Mouse (Mus musculus) testis, adult 2 months (tissue): Measurements from ENCODE around the gene Myoz1. TPM values are rescaled to one million over a fixed set of nuclear protein-coding genes. Genes with fewer than 3 reads are reported as not detected.

Experiments
- H3K27ac ChIP-seq: fragments of 200-500 bp; 2 replicates; pipeline ENCODE4 v1.5.1; 2012; ENCODE audit warnings: low read depth, low read length; ENCODE audit not compliant: control insufficient read depth, insufficient read depth
- H3K27me3 ChIP-seq: fragments of 200-500 bp; 2 replicates; pipeline ENCODE4 v1.6.1; 2012; ENCODE audit warnings: mild to moderate bottlenecking, low read length, moderate library complexity; ENCODE audit not compliant: control insufficient read depth, insufficient read depth
- H3K36me3 ChIP-seq: fragments of 200-500 bp; 2 replicates; pipeline ENCODE4 v1.6.1; 2012; ENCODE audit warnings: mild to moderate bottlenecking, low read length; ENCODE audit not compliant: control insufficient read depth, insufficient read depth
- H3K4me1 ChIP-seq: fragments of 200-500 bp; 2 replicates; pipeline ENCODE4 v1.6.1; 2012; ENCODE audit warnings: low read length; ENCODE audit not compliant: control insufficient read depth, insufficient read depth
- H3K4me3 ChIP-seq: fragments of 200-500 bp; 2 replicates; pipeline ENCODE4 v1.5.1; 2012; ENCODE audit warnings: low read depth, mild to moderate bottlenecking, low read length, moderate library complexity, mixed read lengths; ENCODE audit not compliant: control insufficient read depth
- CTCF ChIP-seq: fragments of 200-500 bp; IDR thresholded peaks from 2 replicates; pipeline ENCODE4 v1.5.1; 2012; ENCODE audit warnings: low read depth, mild to moderate bottlenecking, inconsistent platforms, low read length, moderate library complexity; ENCODE audit not compliant: control insufficient read depth, insufficient read depth, insufficient replicate concordance
- POLR2A ChIP-seq: fragments of 200-500 bp; IDR thresholded peaks from 2 replicates; pipeline ENCODE4 v1.6.1; 2012; ENCODE audit warnings: low read depth, mild to moderate bottlenecking, inconsistent platforms, low read length, moderate library complexity; ENCODE audit not compliant: control insufficient read depth
- polyA plus RNA-seq: library from polyadenylated mRNA; depleted of rRNA; stranded (reverse); fragments of >200 nt; gene quantifications from 2 replicates; pipeline ENCODE4 v1.2.3, GENCODE M21; 2012

Myoz1 gene
- polyA plus RNA-seq, 1 experiment: 0.47 TPM

- peaks cover 2% of the 10 kb centered on the region for H3K4me1 ChIP-seq
- no peaks in the 10 kb centered on the region for H3K36me3 ChIP-seq
- H3K27ac ChIP-seq: no peak overlapping the region
- H3K27me3 ChIP-seq: no peaks in the 10 kb centered on the region
- no peak overlapping the region for H3K4me3 ChIP-seq
- TF ChIP-seq CTCF: no peak
- no peak for TF ChIP-seq POLR2A
These were observed 20.8 kb downstream of the Myoz1 start for GRCm38 (mm10) chr14:20635546-20635945.

DNA sequence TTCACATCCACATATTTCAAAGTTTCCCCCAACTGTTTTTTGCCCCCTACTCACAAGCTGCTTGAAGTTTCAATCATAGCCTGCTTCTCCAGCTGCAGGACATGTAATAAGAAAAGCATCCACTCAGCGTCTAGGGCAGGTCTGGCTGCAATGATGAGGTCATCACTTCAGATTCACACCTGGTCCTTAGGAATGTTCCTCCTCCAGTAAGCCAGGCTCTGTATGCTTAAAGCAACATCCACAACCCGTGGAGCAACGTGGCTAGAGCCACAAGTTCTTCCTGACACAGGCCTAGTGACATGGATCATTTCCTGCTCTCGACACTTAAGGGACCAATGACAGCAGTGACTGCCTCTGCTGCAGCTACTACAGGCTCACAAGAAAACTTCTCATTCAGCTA is 25.1 kb downstream of the Myoz1 start:
- no peak for TF ChIP-seq CTCF
- no peak for TF ChIP-seq POLR2A
- Histone ChIP-seq H3K27me3 (no peaks in the 10 kb centered on the region), H3K4me3 (no peak overlapping the region), H3K36me3 (no peaks in the 10 kb centered on the region), H3K4me1 (no peaks in the 10 kb centered on the region; the same call in 1 of the 2 replicates), H3K27ac (no peak overlapping the region)

- Histone ChIP-seq H3K36me3 (no peaks in the 10 kb centered on the region), H3K4me1 (no peaks in the 10 kb centered on the region), H3K27me3 (no peaks in the 10 kb centered on the region), H3K4me3 (no peak overlapping the region), H3K27ac (no peak overlapping the region)
- TF ChIP-seq CTCF: no peak
- TF ChIP-seq POLR2A: no peak
These were observed 29.4 kb downstream of the Myoz1 start for GRCm38 (mm10) chr14:20626971-20627370.

- TF ChIP-seq CTCF: no peak
- no peak for TF ChIP-seq POLR2A
These were observed 29.9 kb downstream of the Myoz1 start for GRCm38 (mm10) chr14:20626447-20626846.

DNA sequence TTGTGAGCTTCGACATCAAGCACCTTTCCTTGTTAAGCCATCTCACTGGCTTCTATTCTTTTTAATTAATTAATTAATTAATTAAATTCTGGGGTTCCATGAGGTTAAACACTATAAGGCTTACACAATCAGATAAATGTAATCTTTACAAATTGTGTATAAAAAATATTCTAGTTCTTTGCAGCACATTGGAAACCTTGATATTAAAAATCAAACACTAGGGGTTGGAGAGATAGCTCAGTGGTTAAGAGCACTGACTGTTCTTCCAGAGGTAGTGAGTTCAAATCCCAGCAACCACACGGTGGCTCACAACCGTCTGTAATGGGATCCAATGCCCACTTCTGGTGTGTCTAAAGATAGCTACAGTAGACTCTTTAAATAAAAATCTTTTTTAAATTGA is 33.4 kb downstream of the Myoz1 start:
- no peak for TF ChIP-seq POLR2A
- TF ChIP-seq CTCF: no peak
- Histone ChIP-seq H3K4me3 (no peak overlapping the region), H3K36me3 (no peaks in the 10 kb centered on the region; the same call in 1 of the 2 replicates), H3K27ac (no peak overlapping the region), H3K4me1 (no peaks in the 10 kb centered on the region), H3K27me3 (no peaks in the 10 kb centered on the region)

More at GRCm38 (mm10) chr14:20626447-20626846, 29.9 kb downstream of the Myoz1 start:
- Histone ChIP-seq H3K27me3 (no peaks in the 10 kb centered on the region), H3K27ac (no peak overlapping the region), H3K4me3 (no peak overlapping the region), H3K4me1 (no peaks in the 10 kb centered on the region), H3K36me3 (no peaks in the 10 kb centered on the region)

GRCm38 (mm10) chr14:20622412-20622811 is 33.9 kb downstream of the Myoz1 start:
- no peaks in the 10 kb centered on the region for H3K4me1 ChIP-seq
- H3K36me3 ChIP-seq: no peaks in the 10 kb centered on the region; the same call in 1 of the 2 replicates
- H3K27me3 ChIP-seq: no peaks in the 10 kb centered on the region
- no peak for TF ChIP-seq CTCF
- no peak for TF ChIP-seq POLR2A
- H3K27ac ChIP-seq: no peak overlapping the region
- H3K4me3 ChIP-seq: no peak overlapping the region

DNA sequence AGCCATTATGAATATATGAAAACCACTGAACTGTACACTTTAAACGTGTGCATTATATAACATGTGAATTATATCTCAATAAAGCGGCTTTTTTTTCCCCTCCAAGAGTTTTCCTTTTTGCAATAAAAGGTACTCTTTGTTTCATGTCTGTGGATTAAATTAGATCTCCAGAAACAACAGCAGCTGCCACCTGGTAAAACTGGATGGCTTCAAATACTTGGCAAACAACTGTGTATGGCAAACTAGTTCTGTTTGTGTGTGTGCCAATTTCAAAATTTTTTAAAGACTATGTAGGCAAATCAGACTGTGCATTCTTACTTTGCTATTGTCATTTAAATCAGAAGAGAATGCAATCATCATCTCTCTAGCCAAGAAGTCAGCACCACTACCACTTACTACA is 34.4 kb downstream of the Myoz1 start:
- Histone ChIP-seq H3K27me3 (no peaks in the 10 kb centered on the region), H3K4me1 (no peaks in the 10 kb centered on the region), H3K4me3 (no peak overlapping the region), H3K27ac (no peak overlapping the region), H3K36me3 (no peaks in the 10 kb centered on the region; the same call in 1 of the 2 replicates)
- no peak for TF ChIP-seq POLR2A
- no peak for TF ChIP-seq CTCF

GRCm38 (mm10) chr14:20619131-20619530 is 37.2 kb downstream of the Myoz1 start:
- no peaks in the 10 kb centered on the region; the same call in 1 of the 2 replicates for H3K36me3 ChIP-seq
- no peaks in the 10 kb centered on the region for H3K27me3 ChIP-seq
- no peak overlapping the region for H3K4me3 ChIP-seq
- H3K4me1 ChIP-seq: peaks cover 3% of the 10 kb centered on the region; the same call in 1 of the 2 replicates
- no peak for TF ChIP-seq POLR2A
- no peak for TF ChIP-seq CTCF
- H3K27ac ChIP-seq: no peak overlapping the region
